Mouse (Mus musculus) thymus, adult 18-20 months (tissue): ENCODE data around the gene Tmem267.
"Not testable (repeated sequence)": the region's sequence is repeated elsewhere in the genome, so short reads cannot be mapped to it uniquely, and the experiment has no call there.

Source experiments
- DNase-seq, 2 experiments: peaks; one replicate each; pipeline ENCODE4 v3.0.0; 2022; ENCODE audit warnings: mixed read lengths in 2 of 2

The Tmem267 gene

GRCm38 (mm10) chr13:119619735-119620134, 131.9 kb downstream of the Tmem267 start:
- DNase-seq, result no peak

DNA sequence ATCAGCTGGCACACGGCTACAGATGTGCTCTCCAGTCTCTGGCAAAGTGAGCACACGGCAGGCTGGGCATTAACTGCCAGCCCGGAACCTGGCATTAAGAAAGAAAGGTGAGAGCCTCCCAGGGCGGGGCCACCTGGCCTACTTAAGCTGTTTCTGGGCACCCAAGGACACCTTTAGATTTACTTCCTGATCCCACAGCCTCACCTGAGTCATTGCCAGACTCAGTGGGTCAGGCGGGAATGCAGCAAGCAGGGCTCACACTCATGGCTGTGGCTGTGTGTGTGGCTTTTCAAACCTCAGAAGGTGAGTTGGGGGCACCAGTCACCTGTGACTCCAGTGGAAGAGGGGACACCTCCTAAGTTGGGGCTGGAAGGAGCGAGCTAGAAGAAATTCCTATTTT, 135.8 kb downstream of the Tmem267 start, which contains the start of gene Ccl28:
Gene Ccl28, plus strand, starts transcription at position 186 of the 400 bp plus-strand sequence.
- no peak for DNase-seq

DNA sequence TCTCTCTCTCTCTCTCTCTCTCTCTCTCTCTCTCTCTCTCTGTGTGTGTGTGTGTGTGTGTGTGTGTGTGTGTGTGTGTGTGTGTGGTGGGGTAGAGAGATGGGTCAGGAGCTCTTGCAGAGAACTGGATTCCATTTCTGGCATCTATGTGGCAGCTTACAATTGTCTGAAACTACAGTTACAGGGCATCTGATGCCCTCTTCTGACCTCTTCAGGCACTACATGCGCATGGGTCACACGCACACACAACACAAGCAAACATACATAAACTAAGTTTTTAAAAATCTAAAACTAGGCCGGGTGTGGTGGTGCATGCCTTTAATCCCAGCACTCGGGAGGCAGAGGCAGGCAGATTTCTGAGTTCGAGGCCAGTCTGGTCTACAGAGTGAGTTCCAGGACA, 138.1 kb downstream of the Tmem267 start:
- not testable (repeated sequence) for DNase-seq

- DNase-seq, result peak; percentile 67 to 71
Observed at GRCm38 (mm10) chr13:119631482-119632155, 143.8 kb downstream of the Tmem267 start.

DNA sequence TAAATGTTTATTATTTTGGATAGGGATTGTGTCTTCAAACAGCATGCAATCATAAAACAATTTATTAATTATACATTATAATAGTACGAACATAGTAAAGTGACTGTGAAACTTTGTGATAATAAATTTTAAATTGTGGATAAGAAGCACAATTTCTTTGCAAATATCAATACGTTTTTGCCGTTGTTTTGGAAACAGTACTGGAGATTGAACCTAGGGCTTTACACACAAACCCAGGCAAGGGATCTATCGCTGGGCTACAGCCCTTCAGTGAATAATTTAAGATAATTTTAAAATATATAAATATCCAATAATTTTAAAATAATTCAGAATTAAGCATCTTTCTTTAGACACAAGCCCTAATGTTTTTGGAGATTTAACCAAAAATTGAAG, 144.3 kb downstream of the Tmem267 start:
- DNase-seq, result no peak

DNA sequence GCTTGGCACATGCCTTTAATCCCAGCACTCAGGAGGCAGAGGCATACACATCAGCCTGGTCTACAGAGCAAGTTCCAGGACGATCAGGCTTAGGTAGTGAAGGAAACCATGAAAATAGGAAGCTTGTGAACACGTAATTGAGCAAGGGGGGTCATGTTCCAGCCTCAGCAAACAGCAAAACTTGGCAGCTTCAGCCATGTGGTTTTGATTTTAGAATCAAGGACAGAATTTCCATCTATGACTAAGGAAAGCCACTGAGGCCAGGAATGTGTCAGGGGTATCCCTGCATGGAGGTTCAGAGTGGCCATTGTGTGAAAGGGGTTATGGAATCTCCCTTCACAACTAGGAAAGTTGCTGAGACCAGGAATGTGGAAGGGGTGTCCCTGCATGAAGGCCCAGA, 147.7 kb downstream of the Tmem267 start:
- no peak for DNase-seq

GRCm38 (mm10) chr13:119637837-119638236, 150.0 kb downstream of the Tmem267 start:
- no peak for DNase-seq

GRCm38 (mm10) chr13:119638449-119638848, 150.6 kb downstream of the Tmem267 start:
- no peak for DNase-seq

DNA sequence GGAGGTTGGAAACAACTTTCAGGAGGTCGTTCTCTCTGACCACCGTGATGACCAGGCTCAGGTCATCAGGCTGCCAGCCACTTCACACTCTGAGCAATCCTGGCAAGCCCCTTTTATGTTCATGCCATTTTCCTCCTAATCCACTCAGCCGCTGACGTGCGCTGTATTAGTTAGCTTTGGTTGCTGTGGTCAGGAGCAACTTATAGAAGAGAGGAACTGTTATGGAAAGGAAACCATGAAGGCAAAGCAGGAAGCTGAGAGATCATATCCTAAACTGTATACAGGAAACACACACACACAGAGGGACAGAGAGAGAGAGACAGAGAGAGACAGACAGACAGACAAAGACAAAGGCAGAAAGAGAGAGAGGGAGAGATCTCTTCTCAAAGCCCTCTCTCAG, 151.5 kb downstream of the Tmem267 start:
- DNase-seq, result no peak

GRCm38 (mm10) chr13:119640504-119640903, 152.7 kb downstream of the Tmem267 start:
- DNase-seq, result no peak

DNA sequence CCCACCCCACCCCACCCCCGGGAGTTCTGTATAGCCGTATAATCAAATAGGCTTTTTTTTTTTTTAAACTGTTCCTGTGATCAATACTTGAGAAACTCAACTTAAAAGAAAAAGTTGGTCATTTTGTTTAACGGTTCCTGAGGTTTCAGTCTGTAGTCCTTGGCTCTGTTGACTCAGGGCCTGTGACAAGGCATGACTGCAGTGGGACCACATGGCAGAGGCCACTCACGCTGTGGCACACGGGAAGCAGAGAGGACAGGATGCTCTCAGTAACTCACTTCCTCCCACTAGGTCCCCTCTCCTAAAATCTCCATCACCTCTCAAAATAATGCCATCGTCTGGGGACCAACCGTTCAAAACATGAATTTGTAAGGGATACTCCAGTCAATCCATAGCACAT, 153.3 kb downstream of the Tmem267 start:
- DNase-seq, result no peak

DNA sequence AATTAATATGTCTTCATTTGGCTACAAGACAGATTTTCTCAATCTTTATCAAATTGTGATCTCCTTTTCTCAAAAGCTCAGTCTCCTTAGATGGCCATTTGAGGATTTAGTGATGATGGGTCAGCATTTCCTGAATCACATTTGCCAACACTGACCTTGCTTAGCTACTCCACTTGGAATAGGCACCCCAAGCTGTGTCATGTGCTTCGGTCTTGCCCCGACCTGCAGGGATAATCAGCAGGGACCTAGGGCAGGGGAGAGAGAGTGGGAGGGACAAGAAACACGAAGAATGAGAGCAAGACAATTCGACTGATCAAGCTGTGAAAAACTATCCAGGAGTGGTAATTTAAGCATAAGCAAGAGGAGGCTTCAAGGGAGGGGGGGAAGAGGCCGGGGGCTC, 156.9 kb downstream of the Tmem267 start:
- no peak for DNase-seq

DNA sequence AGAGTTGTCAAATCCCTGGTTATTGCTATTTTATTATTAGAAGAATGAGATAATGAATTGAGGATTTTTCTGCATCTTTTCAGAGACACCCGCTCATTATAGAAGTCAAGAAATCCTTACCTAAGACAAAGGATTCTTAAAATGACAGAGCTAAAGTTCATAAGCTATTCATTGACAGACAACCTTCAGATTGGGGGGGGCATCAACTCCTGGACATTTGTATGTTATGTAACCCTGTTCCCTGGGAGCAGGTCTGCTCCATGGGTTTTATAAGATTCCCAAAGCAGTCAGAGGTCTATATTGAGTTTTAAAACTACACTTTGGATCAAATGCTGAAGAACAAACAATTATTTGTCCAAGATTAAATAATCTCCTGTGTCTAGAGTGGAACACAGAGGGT, 158.7 kb downstream of the Tmem267 start:
- DNase-seq, result no peak

DNA sequence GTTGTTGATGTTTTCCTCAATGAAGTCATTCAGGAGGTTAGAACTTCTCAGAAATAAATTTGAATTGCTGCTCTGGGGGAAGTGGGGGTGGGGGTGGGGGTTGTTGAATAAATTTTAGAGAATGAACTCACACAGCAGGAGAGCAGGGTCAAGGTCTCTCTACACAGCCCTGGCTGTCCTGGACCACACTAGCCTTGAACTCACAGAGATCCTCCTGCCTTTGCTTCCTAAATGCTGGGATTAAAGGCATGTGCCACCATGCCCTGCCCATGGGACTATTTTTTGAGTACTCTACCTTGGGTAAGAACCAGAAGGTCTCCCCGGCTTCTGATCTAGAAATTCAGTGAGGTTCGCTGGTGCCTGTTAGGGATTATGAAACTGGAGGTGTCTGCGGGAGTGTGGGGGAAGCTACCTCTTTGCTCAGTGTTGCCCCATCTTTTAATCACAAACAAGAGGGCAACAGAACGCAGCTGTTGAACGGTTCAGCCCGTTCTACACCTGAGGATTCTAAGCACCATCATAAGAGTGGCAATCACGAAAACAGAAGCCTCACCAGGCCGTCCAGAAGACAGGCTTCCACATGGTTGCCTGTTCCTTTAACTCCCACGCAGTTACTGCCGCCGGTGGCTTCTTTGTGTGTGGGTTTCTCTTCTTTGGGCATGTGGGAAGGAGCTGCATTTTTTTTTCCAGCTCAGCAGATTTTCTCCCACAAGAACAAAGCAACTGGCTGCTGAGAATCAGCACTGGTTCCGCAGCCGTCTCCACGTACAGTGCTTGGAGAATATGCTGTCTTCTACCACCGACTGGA, 161.3 kb downstream of the Tmem267 start:
- no peak for DNase-seq

DNA sequence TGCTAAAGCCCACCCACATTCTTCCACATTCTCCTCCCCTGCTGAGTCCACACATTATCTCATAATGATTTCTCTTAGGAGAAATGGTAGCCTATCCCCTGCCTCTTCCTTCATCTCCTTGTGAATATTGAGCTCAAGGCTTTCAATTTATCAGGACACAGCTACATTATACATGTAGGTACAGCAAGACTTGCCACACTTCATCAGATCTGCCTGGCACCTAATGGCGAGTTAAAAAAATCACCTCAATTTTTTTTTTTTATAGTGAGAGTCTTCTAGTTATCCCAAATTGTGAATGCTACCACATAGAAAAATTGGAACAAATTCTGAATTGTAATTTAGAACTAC, 161.8 kb downstream of the Tmem267 start:
- no peak for DNase-seq

DNA sequence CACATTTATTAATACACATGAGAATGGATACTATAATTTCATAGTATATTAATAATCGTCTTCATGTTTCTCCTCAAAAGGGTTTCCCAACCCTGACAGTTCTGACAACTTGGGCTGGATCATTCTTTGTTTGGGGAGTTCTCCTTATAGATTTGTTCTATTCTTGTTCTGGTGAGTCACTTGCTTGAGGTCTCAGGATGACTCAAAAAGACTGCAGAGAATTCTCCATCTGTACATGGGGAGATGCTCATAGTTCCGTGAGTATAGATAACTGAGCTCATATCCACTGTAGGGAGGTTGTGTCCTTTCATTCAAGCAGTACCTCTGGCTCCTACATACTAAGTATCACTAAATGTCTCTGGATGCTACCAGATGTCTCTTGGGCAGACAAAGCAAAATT, 166.9 kb downstream of the Tmem267 start:
- no peak for DNase-seq

DNA sequence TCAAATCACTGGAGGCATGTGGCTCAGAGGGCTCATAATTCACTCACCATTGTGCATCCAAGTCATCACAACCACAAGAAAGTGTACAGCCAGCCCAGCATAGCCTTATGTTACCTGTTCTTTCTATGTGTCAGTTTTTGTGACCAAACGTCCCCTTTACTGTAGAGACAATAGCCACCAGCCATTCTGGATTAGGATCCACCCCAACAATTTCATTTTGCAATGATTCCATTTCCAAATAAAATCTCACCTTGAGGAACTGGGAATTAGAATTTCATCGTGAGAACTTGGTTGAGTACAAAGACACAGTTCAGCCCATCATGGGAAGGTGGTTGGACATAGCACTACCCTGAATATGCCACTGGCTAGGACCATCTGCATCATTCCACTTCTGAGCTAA, 168.4 kb downstream of the Tmem267 start:
- no peak for DNase-seq

DNA sequence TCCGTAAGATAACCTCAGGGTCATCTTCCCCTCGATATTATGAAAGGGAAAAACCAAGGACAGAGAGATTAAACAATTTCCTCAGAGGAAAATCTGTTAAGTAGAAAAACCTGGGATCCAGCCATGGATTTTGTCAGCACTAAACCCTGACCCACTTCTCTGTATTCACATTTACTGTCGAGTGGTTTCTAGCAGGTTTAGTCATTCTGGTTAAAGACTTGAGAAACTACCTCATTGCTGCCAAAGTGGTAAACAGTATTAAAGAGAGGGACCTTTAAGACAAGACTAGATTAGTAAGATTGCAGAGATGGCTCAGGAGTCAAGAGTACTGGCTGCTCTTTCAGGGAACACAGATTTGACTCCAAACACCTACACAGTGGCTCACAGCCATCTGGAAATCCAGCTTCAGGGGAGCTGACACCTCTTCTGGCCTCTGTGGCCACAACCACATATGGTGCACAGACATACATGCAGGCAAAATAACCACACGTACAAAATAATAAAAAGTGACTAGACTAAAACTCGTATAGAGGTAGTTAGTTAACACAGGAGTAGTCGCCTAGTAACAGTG, 169.1 kb downstream of the Tmem267 start:
- DNase-seq, result no peak
